ENCODE assay signal across 9 mouse cellular contexts in the genomic region with DNA sequence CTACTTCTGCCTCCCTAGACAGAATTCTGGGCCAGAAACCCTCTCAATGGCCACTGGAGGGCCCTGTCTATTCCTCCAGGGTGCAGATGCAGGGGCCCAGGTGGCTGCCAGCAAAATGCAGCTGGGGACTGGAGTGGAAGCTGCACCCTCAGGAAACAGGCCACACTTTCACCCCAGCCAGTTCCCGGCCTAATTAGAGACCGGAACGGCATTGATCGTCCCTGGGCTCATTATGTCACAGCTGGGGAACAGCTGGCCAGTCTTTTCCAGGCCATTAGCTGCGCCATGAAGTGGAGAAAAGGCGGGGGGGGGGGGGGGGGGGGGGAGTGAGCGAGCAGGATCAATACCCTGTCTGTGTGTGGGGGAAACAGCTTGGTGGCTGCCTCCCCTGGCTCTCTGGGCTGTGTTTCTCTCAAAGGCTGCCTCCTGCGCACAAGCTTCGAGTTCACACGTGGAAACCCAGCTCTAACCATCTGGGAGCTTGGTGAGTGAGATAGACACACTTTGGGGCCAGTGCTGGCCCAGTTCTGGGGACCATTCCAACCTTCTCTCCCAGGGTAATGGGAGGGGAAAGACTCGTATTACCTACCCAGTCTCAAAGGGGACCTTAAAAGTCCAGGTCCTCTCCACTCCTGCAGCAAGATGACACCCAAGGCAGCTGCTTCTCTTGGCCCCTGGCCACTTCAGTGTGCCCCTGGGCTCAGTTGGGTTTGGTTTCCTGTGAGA. TPM values are rescaled to one million over a fixed set of nuclear protein-coding genes. Genes with fewer than 3 reads are reported as not detected.
DNase-seq lines count a peak whose midpoint lies in the region; ATAC-seq lines count a peak whose summit lies in the region.
"Had no signal": no experiment of that assay in that cellular context is flagged by ENCODE, and none has a peak within 500 bp of the region (broad histone marks: within the 10 kb centered on the region; RNA-seq: fewer than 3 reads in every experiment).

No protein-coding gene starts in this region.

- H3K4me3 ChIP-seq in embryonic facial prominence, embryonic 10.5 days, result peak overlapping the region; percentile 22
- no peak overlapping the region for H3K4me3 ChIP-seq in kidney, embryonic 16.5 days (ENCODE audit: low read length)
- no peak overlapping the region for H3K4me3 ChIP-seq in stomach, embryonic 14.5 days (ENCODE audit: low read depth, low read length)
- H3K4me3 ChIP-seq: myocyte had no signal

- peak overlapping the region; percentile 81 for H3K27ac ChIP-seq in embryonic facial prominence, embryonic 10.5 days (replicated peaks)
- H3K27ac ChIP-seq in kidney, embryonic 16.5 days (ENCODE audit: low read length), result peak overlapping the region; percentile 81
- H3K27ac ChIP-seq in stomach, embryonic 14.5 days (ENCODE audit: low read length), result no peak overlapping the region; the same call in 1 of the 2 replicates

- peak; percentile 49 to 62 for DNase-seq in cerebellum, postnatal 10 days
- no peak for DNase-seq in cerebellum, postnatal 25 days
- peak; percentile 85 for DNase-seq in embryonic facial prominence, embryonic 10.5 days (ENCODE audit: low spot score)
- peak; percentile 61 to 72 for DNase-seq in heart, adult 9 months (ENCODE audit: low spot score in 2 of 2)
- peak; percentile 29 for DNase-seq in lung, postnatal 25 days (ENCODE audit: low spot score)

- H3K4me2 ChIP-seq in kidney, embryonic 16.5 days (replicated peaks; ENCODE audit: low read depth, low read length), result 0 out of 2 replicates have a peak overlapping the region, but pooled peaks have one; percentile 5
- no peak overlapping the region for H3K4me2 ChIP-seq in stomach, embryonic 14.5 days (replicated peaks; ENCODE audit: low read depth, low read length)

- no peak overlapping the region for H3K9ac ChIP-seq in kidney, embryonic 16.5 days (replicated peaks; ENCODE audit: low read length)
- H3K9ac ChIP-seq in stomach, embryonic 14.5 days (replicated peaks; ENCODE audit: low read depth, low read length), result no peak overlapping the region

- H3K4me1 ChIP-seq in embryonic facial prominence, embryonic 10.5 days, result peaks cover 50% of the 10 kb centered on the region
- H3K4me1 ChIP-seq in kidney, embryonic 16.5 days (ENCODE audit: insufficient read depth, low read length), result peaks cover 39% of the 10 kb centered on the region
- H3K4me1 ChIP-seq in stomach, embryonic 14.5 days (ENCODE audit: control insufficient read depth, insufficient read depth, low read length), result peaks cover 10% of the 10 kb centered on the region

- H3K36me3 ChIP-seq in embryonic facial prominence, embryonic 10.5 days (replicated peaks), result no peaks in the 10 kb centered on the region
- H3K36me3 ChIP-seq in kidney, embryonic 16.5 days (ENCODE audit: insufficient read depth, low read length), result no peaks in the 10 kb centered on the region
- no peaks in the 10 kb centered on the region for H3K36me3 ChIP-seq in stomach, embryonic 14.5 days (ENCODE audit: control insufficient read depth, insufficient read depth, low read length)

- peak; percentile 71 for ATAC-seq in kidney, embryonic 16.5 days (ENCODE audit: low FRiP score, low TSS enrichment)
- ATAC-seq in stomach, embryonic 14.5 days (ENCODE audit: insufficient number of reproducible peaks, insufficient read depth, low FRiP score, low read depth), result peak; percentile 23; the same call in 1 of the 2 replicates
- ATAC-seq in cerebellum, adult (ENCODE audit: insufficient number of reproducible peaks, low FRiP score, low TSS enrichment), result no peak

- H3K27me3 ChIP-seq in embryonic facial prominence, embryonic 10.5 days (replicated peaks; ENCODE audit: low read depth, poor library complexity, severe bottlenecking), result peaks cover 18% of the 10 kb centered on the region
- H3K27me3 ChIP-seq in kidney, embryonic 16.5 days (ENCODE audit: insufficient read depth, low read length), result peaks cover 8% of the 10 kb centered on the region; the same call in 1 of the 2 replicates
- no peaks in the 10 kb centered on the region for H3K27me3 ChIP-seq in stomach, embryonic 14.5 days (ENCODE audit: control insufficient read depth, insufficient read depth, low read length)

- H3K9me3 ChIP-seq in embryonic facial prominence, embryonic 10.5 days, result no peaks in the 10 kb centered on the region
- H3K9me3 ChIP-seq in kidney, embryonic 16.5 days (ENCODE audit: low read length), result no peaks in the 10 kb centered on the region
- no peaks in the 10 kb centered on the region for H3K9me3 ChIP-seq in stomach, embryonic 14.5 days (ENCODE audit: control insufficient read depth, low read depth, low read length)

- WGBS in embryonic facial prominence, embryonic 10.5 days, result 7% methylated on average over 11 of the region's 11 CpGs
- WGBS in kidney, embryonic 16.5 days, result 4% methylated on average over 9 of the region's 11 CpGs
- 27% methylated on average over 9 of the region's 11 CpGs for WGBS in stomach, embryonic 14.5 days

RNA-seq across cellular contexts. Expression of a gene that starts 12.0 kb away (rescaled TPM):
- 0.30 and 0.36 TPM in 2 replicates for polyA plus RNA-seq in embryonic facial prominence, embryonic 10.5 days (2016; fragmentation: Nextera tagmentation; extraction: Ambion mirVana)
- 0.06 and 0.08 TPM in 2 replicates for polyA plus RNA-seq in kidney, embryonic 16.5 days (2015; fragmentation: Nextera tagmentation; extraction: Ambion mirVana)
- polyA plus RNA-seq in stomach, embryonic 14.5 days (2014; fragmentation: Nextera tagmentation; extraction: Ambion mirVana), result 0.07 and 0.26 TPM in 2 replicates

RNA-seq across cellular contexts. Expression of a gene that starts 19.5 kb away (rescaled TPM):
- polyA plus RNA-seq in embryonic facial prominence, embryonic 10.5 days (2016; fragmentation: Nextera tagmentation; extraction: Ambion mirVana), result 4.0 and 4.3 TPM in 2 replicates
- polyA plus RNA-seq in kidney, embryonic 16.5 days (2015; fragmentation: Nextera tagmentation; extraction: Ambion mirVana), result 5.4 and 5.8 TPM in 2 replicates
- polyA plus RNA-seq in stomach, embryonic 14.5 days (2014; fragmentation: Nextera tagmentation; extraction: Ambion mirVana), result 2.4 and 3.2 TPM in 2 replicates

RNA-seq across cellular contexts. Expression of a gene that starts 20.7 kb away (rescaled TPM):
- polyA plus RNA-seq in embryonic facial prominence, embryonic 10.5 days (2016; fragmentation: Nextera tagmentation; extraction: Ambion mirVana), result 194 and 195 TPM in 2 replicates
- polyA plus RNA-seq in kidney, embryonic 16.5 days (2015; fragmentation: Nextera tagmentation; extraction: Ambion mirVana), result 188 and 196 TPM in 2 replicates
- 154 and 170 TPM in 2 replicates for polyA plus RNA-seq in stomach, embryonic 14.5 days (2014; fragmentation: Nextera tagmentation; extraction: Ambion mirVana)

RNA-seq across cellular contexts. Expression of a gene that starts 34.4 kb away (rescaled TPM):
- 3.1 and 3.4 TPM in 2 replicates for polyA plus RNA-seq in embryonic facial prominence, embryonic 10.5 days (2016; fragmentation: Nextera tagmentation; extraction: Ambion mirVana)
- 3.4 and 3.9 TPM in 2 replicates for polyA plus RNA-seq in kidney, embryonic 16.5 days (2015; fragmentation: Nextera tagmentation; extraction: Ambion mirVana)
- 2.7 and 2.8 TPM in 2 replicates for polyA plus RNA-seq in stomach, embryonic 14.5 days (2014; fragmentation: Nextera tagmentation; extraction: Ambion mirVana)

RNA-seq across cellular contexts. Expression of a gene that starts 44.1 kb away (rescaled TPM):
- polyA plus RNA-seq in embryonic facial prominence, embryonic 10.5 days (2016; fragmentation: Nextera tagmentation; extraction: Ambion mirVana), result 23.9 and 25.8 TPM in 2 replicates
- 18.7 and 22.2 TPM in 2 replicates for polyA plus RNA-seq in kidney, embryonic 16.5 days (2015; fragmentation: Nextera tagmentation; extraction: Ambion mirVana)
- 16.8 and 19.9 TPM in 2 replicates for polyA plus RNA-seq in stomach, embryonic 14.5 days (2014; fragmentation: Nextera tagmentation; extraction: Ambion mirVana)

Comparison
In these comparisons a context has a peak if more than half of its experiments do, and no peak if none do; other contexts are left out.
1. DNase-seq: peak in cerebellum, postnatal 10 days (2 of 2), embryonic facial prominence, embryonic 10.5 days (single experiment), heart, adult 9 months (2 of 2) and lung, postnatal 25 days (single experiment); none in cerebellum, postnatal 25 days (0 of 2).